Mouse (Mus musculus) intestine, embryonic 14.5 days (tissue): Measurements from ENCODE around the gene Slc7a10. TPM values are rescaled to one million over a fixed set of nuclear protein-coding genes. Genes with fewer than 3 reads are reported as not detected.
"Not testable (repeated sequence)": the region's sequence is repeated elsewhere in the genome, so short reads cannot be mapped to it uniquely, and the experiment has no call there.

ENCODE experiments used
- ATAC-seq: fragments of 200-750 bp; cut with Nextera tagmentation; replicated peaks from 2 replicates; pipeline ENCODE4 v1.8.0; 2017; ENCODE audit warnings: low read depth, moderate number of reproducible peaks, moderate TSS enrichment, moderate library complexity; ENCODE audit not compliant: low FRiP score, low TSS enrichment
- DNase-seq: peaks from one replicate; pipeline ENCODE4 v3.0.0-alpha.2; 2018; ENCODE audit warnings: low spot score
- H3K27ac ChIP-seq: fragments of 300-500 bp; sonication (generic); 2 replicates; pipeline ENCODE4 v1.5.1; 2014; ENCODE audit warnings: low read depth, mild to moderate bottlenecking, control low read depth
- H3K27me3 ChIP-seq: fragments of 300-500 bp; sonication (generic); replicated peaks from 2 replicates; pipeline ENCODE4 v1.6.1; 2014; ENCODE audit warnings: low read length, control low read depth; ENCODE audit not compliant: control insufficient read depth, insufficient read depth
- H3K36me3 ChIP-seq: fragments of 300-500 bp; sonication (generic); 2 replicates; pipeline ENCODE4 v1.6.1; 2014; ENCODE audit warnings: low read length, control low read depth; ENCODE audit not compliant: control insufficient read depth, insufficient read depth
- H3K4me1 ChIP-seq: fragments of 300-500 bp; sonication (generic); replicated peaks from 2 replicates; pipeline ENCODE4 v1.6.1; 2014; ENCODE audit warnings: low read length, control low read depth, mixed read lengths; ENCODE audit not compliant: control insufficient read depth, insufficient read depth
- H3K4me2 ChIP-seq: fragments of 300-500 bp; sonication (generic); 2 replicates; pipeline ENCODE4 v1.6.1; 2014; ENCODE audit warnings: low read length
- H3K4me3 ChIP-seq: fragments of 300-500 bp; sonication (generic); 2 replicates; pipeline ENCODE4 v1.5.1; 2014; ENCODE audit warnings: low read depth, low read length, control low read depth, mixed read lengths
- H3K9ac ChIP-seq: fragments of 300-500 bp; sonication (generic); 2 replicates; pipeline ENCODE4 v1.6.1; 2014; ENCODE audit warnings: mild to moderate bottlenecking, low read length
- H3K9me3 ChIP-seq: fragments of 300-500 bp; sonication (generic); 2 replicates; pipeline ENCODE4 v1.6.1; 2016; ENCODE audit warnings: low read length, control low read depth; ENCODE audit not compliant: control insufficient read depth
- WGBS: fragments of 180-500 bp; shearing (Covaris S2); extraction: QIAGEN DNeasy Blood & Tissue Kit; methylation state at CpG from one replicate; pipeline ENCODE4 v1.1.7; 2014; 5-methylcytosine and 5-hydroxymethylcytosine counted together
- polyA plus RNA-seq: library from polyadenylated mRNA; unstranded; fragments of >200 nt; fragmentation: Nextera tagmentation; extraction: Ambion mirVana; gene quantifications from 2 replicates; pipeline ENCODE4 v1.2.1, GENCODE M21; 2014

The Slc7a10 gene
- polyA plus RNA-seq, 1 experiment from 2014 or later = 0.81 TPM

GRCm38 (mm10) chr7:35237935-35238334, 51.8 kb downstream of the Slc7a10 start:
- ATAC-seq, H3K36me3 ChIP-seq, H3K4me2 ChIP-seq, H3K4me1 ChIP-seq, H3K9ac ChIP-seq, H3K27me3 ChIP-seq, DNase-seq, H3K9me3 ChIP-seq, H3K4me3 ChIP-seq, H3K27ac ChIP-seq: not testable (repeated sequence)
- 66% methylated on average over 2 of the region's 3 CpGs for WGBS

Other genes with a start within 250 kb of the Slc7a10 start
- gene Cebpg, start 129.8 kb upstream of the Slc7a10 start, polyA plus RNA-seq = 33.7 and 36.3 TPM in 2 replicates
- 7.6 and 8.3 TPM in 2 replicates for gene Cebpa, start 67.1 kb upstream of the Slc7a10 start, polyA plus RNA-seq
- 7.0 and 8.6 TPM in 2 replicates for gene Lrp3, start 29.1 kb downstream of the Slc7a10 start, polyA plus RNA-seq
- gene Gpatch1, start 132.1 kb downstream of the Slc7a10 start, polyA plus RNA-seq = 16.9 and 18.3 TPM in 2 replicates
- gene Rhpn2, start 147.8 kb downstream of the Slc7a10 start, polyA plus RNA-seq = 48.6 and 48.7 TPM in 2 replicates
- gene Faap24, start 210.5 kb downstream of the Slc7a10 start, polyA plus RNA-seq = 18.1 and 21.3 TPM in 2 replicates
- gene Cep89, start 210.7 kb downstream of the Slc7a10 start, polyA plus RNA-seq = 42.4 and 45.5 TPM in 2 replicates